Mouse (Mus musculus) kidney, adult 8-10 months (tissue): Measurements from ENCODE around the gene Ier5.
A peak's percentile ranks its signal among the peaks of the same experiment; 100 is the strongest.

Experiments
- DNase-seq, 2 experiments: peaks; one replicate each; pipeline ENCODE4 v3.0.0; 2022

The Ier5 gene

DNA sequence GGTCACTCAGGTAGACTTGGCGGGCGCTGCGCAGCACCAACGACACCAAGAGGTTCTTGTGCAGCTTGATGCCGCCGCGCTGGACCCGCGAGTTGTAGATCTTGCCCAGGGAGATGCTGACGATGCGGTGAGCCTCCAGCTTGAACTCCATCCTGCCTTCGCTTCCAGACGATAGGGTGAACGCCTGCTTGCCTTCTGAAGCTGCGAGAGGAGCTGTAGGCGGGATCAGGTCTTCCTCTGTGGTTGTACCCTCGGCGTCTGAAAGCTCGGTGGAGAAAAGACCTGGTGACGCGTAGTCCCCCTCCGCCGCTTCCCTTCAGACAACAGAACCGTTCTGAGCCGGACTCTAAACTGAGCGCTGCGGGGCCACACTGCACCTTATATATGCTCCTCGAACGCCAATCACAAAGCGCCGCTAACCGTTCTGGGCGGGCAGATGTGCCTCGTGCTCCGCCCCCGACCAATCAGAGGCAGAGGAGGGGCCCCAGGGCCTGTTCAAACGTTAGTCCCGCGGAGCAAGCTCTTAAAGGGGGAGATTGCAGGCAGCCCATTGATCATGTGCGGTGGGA lies at the start of gene Ier5:
Gene Ier5 (minus strand): TSS at position 357 of the 569 bp plus-strand sequence.
- peak; percentile 95 to 96 for DNase-seq

DNA sequence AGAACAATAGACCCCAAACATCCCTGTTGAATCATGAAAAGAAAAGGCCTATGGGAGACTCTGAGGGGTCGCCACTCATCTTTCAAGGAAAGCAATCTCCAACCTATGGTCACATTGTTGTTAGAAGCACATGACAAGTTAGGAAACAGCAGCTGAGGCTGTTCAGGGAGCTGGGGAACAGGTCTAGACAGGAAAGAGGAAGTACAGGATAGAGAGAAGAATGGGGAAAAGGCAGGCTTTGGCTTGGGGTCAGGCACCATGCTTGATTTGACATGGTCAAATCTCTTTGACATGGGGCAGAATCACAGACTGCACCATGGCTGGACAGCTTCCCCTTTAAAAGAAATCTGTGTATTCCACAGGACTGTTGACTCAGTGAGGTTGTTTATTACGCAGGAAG lies 47.8 kb upstream of the Ier5 start:
- DNase-seq, result no peak

DNA sequence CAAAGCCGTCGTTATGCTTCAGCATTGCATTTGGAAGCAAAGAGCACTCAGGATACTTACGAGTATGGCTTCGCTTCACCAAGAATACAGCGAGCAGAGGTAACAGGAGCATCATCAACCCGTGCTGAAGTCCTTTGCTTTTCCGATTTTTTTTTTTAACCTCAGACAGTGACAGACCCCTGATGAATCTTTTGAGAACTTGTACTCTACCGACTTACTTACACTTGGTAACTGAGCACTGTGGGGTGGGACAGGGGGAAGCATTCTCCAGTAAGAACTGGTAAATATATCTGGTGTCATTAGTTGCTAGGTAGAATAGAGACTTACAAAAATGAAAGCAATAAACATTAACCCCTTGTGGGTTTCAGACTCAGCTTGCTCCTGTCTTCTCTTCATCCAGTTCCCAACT lies 47.1 kb upstream of the Ier5 start, which contains the start of gene Mr1:
Gene Mr1 (minus strand): TSS at position 243 of the 409 bp plus-strand sequence.
- peak; percentile 37 to 69 for DNase-seq

DNA sequence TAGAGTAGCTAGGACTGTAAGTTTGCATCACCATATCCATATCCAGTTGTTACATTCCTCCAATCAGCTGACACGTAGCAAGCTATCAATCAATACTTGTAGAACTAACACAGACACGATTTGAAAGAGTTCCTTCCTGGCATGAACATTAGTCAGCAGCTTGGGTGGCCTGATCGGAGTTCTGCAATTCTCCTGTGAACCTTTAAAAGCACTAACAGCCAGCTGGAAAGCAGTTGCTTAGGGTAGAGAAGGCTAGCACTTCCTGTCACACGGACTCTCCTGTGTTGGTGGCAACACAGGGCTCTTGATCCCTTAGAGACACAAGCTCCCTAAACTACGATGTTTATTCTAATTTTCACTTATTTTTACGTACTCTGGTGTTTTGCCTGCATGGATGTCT lies 46.2 kb upstream of the Ier5 start:
- DNase-seq, result no peak

DNA sequence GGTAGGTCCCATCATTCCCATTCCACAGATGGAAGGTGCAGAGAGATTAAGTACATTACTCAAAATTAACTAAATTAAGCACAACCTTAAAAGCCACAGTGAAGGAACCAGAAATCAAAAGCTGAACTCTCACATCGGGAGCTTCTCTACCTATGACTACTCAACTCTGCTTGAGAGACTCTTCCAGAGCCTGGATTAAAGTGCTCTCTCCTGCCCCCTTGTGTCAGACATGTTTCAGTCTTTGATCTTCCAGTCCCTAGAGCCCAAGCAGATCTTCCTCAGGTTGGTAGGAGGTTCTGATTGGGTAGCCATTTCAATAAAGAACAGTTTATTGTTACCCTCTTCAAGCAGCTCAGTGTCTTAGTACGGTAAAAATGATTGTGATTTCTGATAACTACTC lies 40.6 kb upstream of the Ier5 start:
- DNase-seq, result peak; percentile 75 to 80

DNA sequence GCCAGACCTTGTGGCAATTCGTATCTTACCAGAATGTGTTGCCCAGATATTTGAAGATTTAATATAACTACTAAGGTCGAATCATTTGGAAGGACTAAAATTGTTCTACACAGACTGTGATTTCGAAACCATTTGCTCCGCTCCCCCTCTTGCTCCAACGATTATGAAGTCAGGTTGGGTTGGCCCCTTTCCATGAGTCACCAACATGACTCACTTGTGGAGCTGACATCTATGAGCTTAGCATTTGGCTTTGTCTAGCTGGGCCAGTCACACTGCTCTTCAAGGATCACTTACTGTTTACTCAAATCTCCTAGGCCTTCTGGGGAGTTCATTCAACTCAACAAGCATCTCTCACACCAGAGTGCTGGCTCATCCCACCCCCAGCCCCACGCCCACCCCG lies 39.4 kb upstream of the Ier5 start:
- DNase-seq, result no peak

DNA sequence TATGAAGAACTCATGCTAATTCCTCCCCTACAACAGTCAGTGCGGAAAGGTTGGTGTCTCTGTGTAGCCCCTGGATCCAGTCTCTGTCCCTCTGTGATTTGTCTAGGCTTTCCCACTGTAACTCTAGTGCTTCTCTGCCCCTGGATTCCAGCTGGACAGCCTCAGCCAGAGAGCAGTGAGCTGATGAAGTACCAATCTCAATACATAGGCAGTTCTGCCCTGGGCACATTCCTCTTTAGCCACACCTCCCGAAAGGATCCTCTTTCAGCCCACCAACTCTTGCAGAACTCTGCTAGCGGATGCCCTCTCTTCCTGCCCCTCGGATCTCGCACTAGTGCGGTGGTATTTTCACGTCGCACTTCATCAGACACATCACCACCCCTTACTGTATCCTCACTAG lies 35.4 kb upstream of the Ier5 start:
- no peak for DNase-seq

DNA sequence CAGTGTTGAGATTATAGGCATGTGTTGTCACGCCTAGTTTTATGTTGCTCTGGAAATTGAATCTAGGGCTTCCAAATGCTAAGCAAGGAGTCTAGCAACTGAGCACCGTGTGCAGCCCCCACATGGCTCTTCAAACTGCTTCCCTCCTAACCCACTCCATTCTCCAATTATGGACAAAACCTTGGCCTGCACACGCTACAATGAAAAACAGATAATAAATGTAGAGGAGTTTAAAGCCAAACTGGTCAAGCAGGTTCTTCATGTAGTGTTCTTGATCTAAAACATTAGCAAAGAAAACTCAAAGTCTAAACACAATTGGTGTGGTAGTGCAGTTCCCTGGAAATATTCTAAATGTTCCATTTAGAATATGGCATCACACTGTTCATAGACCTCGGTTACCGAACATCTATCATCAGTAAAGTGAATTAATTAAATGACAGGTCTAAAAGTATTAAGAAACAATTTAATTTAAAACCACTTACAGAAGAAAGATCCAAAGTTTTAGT lies 28.0 kb upstream of the Ier5 start:
- DNase-seq, result no peak

DNA sequence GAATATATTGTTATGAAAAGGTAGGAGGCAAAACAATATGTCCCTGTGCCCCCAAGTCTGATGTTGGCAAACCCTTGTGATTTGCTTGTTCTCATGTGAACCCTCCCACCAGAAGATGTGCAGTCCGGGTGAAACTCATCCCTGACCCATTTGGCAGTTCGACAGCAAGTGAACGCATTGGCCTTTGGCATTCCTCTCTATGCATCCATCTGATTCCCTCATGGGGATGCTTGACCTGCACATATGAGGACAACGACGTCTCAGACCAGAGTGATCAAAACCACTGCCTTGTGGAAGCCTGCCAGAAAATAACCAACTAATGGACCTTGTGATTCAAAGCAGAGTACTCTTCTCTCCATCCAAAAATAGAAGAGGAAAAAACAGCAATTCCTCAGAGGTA lies 27.3 kb upstream of the Ier5 start:
- no peak for DNase-seq

DNA sequence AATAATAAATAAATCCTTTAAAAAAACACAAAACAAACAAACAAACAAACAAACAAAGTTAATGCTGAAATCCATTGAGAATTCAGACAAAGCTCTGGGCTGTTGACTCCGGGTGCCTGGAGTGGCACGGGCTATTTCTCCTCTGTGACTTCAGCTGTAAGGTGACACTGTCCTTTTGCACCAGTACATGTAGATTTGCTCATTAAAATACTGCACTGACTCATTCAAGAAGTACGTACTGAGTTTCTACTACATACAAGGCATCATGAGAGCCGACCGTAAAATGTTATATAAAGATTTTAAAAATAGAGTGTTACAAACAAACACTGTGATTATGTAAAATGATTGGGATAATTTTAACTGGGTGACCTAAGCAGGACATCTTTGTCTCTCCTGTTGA lies 25.0 kb upstream of the Ier5 start:
- DNase-seq, result no peak

DNA sequence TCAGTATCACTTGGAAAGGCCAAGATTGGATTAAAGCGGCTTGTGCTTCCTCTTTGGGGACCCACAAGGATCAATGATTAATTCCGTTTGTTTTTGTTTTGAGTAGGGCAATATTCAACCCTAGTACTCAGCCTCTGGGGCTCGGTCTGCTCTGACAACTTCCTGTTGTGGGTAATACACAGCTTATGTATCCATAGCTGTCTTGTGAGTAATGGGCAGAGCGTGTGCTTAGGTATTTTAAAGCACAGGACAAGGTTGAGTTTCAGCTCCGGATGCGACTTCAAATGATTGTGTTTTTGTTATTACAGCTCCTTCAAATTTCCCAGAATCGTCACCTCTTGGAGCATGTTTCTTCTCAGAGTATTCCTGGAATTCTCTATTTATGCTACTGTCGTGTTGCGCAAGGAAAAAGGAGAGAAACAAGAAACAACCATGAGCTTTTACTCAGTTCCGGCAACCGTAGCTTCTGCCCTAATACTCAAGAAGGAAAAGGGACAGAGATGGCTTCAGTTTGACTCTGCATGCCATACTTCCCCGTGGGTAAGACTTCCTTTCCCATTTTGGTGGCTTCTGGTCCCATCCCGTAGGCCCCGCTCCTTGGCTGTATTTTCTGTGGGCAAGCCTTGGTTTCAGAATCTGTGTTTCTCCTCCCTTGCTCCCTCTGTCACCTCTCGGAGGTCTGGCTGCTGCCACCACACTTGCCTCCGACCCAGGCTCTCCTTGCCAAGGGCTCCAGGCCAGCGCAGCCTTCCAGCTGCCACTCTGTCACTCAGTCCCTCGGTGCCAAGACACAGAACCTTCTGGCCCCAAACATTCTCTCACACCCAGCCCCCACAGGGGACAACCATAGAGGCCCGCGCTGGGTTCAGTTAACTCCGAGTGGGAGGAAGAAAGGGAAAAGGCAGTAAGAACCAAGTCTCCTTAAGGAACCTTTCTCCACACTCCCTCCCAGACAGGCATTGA lies 22.8 kb upstream of the Ier5 start:
- peak; percentile 22 to 45 for DNase-seq

DNA sequence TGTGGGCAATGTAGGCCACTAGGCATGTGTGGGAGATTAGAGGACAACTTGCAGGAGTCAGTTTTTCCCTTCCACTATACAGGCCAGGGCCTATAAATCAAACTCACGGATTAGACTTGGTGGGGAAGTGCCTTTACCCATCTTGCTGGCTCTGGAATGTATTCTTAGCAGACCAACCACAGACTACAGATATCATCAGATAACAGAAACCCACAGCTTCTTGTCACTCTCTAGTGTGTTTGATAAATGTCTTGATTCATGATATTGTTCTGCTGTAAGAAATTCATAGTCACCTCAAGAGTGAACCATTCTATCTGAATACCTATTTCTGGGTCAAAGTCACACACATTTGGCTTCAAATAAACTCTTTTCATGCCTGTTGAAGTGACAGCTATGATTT lies 20.3 kb upstream of the Ier5 start:
- no peak for DNase-seq

DNA sequence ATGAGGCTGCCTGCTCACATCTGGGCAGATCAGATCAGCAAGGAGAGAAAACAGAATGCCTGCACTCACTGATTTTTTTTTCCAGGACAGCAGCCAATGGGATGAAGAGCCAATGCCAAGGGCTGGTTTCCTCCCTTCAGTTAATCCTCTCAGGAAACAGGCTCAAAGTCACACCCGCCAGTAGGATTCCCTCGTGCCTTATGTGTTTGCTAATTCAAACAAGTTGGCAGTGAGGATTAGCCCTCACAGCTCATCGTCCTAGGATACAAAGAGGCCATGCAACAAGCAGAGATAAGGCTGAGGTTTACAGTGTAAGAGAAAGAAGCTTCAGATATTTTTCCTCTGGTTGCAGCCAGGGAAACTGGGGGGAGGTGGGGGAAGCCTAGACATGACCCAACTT lies 14.5 kb upstream of the Ier5 start:
- no peak for DNase-seq

DNA sequence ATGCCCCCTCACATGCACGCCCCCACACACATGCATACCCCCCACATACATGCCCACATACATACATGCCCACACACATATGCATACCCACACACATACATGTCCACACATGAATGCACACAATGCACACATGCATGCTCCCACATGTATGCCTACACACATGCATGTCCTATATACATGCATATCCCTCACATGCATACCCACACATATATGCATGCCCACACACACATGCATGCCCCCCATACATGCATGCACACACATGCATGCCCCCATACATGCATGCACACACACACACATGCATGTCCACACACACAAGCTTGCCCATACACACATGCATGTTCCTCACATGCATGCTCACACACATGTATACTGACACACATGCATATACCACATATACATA lies 13.4 kb upstream of the Ier5 start:
- no peak for DNase-seq

DNA sequence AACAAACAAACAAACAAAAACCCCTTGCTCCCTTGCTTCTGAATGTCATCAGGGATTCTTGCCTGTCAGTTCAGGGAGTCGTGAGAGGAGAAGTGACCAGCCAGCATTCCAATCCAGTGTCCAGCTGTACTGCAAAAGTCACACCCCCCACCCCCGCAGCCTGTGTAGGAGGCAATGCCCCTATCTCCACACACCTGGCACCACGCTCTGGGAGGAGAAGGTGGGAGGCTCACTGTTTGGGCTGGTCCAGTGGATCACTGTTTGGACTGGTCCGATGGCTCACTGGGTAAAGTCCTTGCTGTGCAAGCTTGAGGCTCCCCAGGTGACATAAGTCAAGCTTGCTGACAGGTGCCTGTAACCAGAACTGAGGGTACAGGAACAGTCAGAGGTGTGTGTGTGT lies 12.7 kb upstream of the Ier5 start:
- DNase-seq, result no peak

DNA sequence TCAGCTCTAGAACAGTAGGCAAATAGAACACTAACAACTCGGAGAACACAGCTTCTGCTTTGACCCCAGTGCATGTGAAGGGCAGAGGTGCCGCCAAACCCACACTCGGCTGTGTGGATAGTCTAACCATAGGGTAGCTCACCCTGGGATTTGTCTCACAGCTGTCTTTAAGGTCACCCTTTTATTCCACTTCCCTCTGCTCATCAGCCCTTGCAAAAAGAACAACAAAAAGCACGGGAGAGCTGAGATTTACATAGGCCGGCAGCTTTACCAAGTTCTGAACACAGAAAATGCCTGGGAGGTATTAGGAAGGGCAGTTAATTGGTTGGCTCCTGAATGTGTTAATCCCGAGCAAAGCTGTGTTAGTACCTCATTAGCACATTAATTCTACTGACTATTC lies 12.1 kb upstream of the Ier5 start:
- DNase-seq, result no peak

DNA sequence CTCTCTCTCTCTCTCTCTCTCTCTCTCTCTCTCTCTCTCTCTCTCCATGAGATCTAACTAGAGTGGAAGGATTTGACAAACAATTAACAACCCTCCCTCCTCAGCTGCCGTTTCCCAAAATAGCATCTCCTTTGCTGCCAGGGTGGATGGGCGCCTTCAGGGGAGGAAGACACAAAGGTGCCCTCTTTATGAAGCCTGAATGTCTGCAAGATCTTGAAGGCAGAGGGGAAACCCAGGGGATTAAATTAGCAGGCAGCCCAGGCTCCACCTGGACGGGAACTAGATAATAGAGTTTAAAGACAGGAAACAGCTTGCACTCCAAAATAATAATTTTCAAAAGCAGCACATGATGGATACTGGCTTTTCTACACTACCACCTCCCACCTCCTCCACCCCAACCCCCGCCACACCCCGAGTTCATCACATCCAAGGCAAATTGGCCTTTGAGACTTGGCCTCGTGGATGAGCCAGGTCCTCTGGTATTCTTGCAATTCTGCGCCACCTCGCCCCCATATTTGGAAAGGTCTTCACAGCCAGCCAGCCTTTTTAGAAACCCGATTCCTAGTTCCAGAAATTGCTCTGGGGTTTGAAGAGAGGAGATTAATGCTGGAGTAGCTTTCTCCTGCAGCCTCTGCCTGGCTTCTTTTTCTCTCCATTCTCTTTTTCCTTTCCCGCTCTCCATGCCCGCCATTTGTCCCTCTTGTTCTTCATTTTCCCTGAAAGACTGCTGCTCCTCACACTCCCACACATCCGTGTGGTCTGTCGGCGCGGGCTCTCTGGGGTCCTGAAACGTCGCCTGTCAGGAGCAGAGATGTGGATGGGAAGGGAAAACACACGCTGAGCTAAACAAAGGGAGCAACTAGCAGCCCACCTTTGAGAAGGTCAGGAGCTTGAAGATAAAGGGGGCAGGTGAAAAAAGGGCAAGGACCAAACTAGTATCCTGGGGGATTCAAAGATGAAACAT lies 10.2 kb upstream of the Ier5 start:
- no peak for DNase-seq

DNA sequence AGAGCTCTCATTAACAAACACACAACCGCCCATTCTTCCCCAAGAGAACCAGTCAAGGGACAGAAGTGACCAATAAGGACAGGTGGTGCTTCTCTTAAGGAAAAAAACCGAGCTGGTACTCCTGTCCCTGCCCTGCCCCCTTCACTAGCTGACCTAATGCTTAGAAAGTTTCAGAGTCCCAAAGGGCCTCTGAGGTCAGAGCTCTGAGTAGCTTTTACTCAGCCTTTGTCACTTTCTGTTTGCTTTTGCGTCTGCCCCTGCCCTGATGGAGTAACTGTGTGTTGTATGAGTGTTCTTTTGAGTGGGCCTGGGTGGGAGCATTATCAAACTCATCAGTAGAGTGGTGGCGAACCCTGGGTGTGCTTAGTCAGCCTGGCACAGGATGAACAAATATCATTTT lies 9.0 kb upstream of the Ier5 start:
- DNase-seq, result no peak

DNA sequence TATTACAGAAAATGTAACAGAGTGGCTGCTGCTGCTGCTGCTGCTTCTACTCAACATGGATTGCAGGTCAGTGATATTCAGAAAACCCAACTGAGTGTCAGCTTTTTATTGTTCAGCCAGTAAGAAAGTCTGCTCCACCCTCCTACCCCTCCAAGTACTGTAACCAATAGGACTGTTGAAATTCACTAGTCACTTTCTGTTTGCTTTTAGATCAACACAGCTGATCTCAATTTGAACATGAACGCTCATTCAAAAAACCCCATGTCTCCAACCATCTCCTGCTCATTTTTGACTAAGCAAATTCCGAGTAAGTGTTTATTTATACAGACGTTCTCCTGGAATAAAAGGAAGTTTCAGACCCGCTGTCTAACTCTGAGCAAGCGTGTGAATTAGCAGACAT lies 8.4 kb upstream of the Ier5 start:
- DNase-seq, result no peak

DNA sequence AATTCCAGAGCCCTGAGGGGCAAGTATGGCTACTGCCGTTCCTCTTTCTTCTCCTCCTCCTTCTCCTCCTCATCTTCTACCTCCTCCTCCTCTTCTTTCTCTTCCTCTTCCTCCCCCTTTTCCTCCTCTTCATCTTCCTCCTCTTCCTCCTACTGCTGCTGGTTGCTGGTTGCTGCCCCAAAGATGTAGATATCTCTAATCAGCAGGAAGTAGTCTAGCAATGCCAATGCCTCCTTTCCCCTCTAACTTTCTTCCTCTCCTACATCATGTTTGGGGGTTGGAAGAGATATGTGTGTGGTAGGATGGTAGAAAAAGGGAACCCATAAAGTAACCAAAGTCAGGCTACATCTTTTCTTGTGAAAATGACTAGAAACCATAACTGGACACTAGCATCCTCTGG lies 6.9 kb upstream of the Ier5 start:
- DNase-seq, result no peak

DNA sequence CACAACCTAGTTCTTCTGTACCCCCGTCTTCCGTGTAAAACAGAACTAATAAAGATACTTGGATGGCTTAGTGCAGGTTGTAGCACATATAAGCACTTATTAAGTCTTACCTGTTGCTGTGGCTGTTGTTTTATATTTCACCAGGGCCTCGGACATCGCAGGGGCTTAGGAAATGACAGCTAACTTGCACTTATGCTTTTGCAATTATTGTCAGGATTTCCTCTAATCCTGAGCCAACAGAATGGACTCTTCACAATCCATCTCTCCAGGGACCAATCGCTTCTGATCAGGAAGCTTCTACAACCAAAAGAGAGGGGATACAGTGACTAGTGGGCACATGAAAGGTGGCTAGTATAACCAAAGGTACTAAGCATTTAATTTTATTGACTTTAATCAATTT lies 4.6 kb upstream of the Ier5 start:
- no peak for DNase-seq

DNA sequence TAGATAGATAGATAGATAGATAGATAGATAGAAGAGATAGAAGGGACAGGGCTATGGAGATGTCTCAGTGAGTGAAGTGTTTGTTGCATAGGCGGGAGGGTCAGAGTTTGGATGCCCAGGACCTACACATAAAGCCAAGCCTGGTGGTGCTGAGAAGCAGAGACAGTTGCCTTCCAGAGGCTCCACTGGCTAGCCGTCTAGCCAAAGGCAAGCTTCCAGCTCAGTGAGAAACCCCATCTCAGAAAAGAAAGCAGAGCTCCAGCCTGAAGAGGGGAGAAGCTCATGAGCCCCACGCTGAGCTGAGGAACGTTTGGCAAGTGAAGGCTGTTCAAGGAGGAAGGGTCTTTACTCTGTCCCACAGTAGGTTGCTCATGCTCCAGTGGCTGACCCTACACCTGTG lies 3.2 kb upstream of the Ier5 start:
- DNase-seq, result no peak
